Mouse (Mus musculus) cerebellum, adult 2 months (tissue): Measurements from ENCODE around the gene 4430402I18Rik.

Experiments
- CTCF ChIP-seq: fragments of 200-500 bp; IDR thresholded peaks from 2 replicates; pipeline ENCODE4 v1.5.1; 2011; ENCODE audit warnings: low read depth, mild to moderate bottlenecking, control low read depth, low read length, moderate library complexity, borderline replicate concordance; ENCODE audit not compliant: insufficient read depth
- POLR2A ChIP-seq: fragments of 200-500 bp; IDR thresholded peaks from 2 replicates; pipeline ENCODE4 v1.6.1; 2011; ENCODE audit warnings: low read length, control low read depth, borderline replicate concordance; ENCODE audit not compliant: insufficient read depth

DNA sequence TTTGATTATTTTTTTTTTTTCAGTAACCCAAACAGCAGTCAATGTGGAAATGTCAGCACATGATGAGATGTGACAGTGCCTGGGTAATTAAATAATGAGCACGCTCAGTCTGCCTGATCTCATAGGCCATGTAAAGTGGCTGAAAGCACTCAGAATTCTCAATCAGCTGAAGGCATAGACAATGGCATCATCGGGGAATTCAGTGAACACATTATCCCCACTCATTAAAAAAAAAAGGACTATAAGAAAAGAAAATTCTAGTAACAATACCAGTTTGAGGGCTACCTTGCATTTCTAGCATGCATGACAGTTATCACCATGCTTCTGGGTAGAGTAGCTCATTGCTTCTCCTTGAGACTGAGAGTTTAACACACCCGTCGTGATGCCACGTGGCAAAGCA, 16.3 kb downstream of the 4430402I18Rik start:
- TF ChIP-seq POLR2A (no peak), CTCF (no peak)
